Mouse (Mus musculus) heart, embryonic 11.5 days (tissue): ENCODE measurements at regions not wholly inside any gene's neighbourhood (a gene's known extent, or its start where the extent isn't known, plus 50 kb on each side); places are given as distances from the start of the nearest gene placed in this dataset.

ENCODE experiments used
- ATAC-seq: fragments of 200-750 bp; cut with Nextera tagmentation; replicated peaks from 2 replicates; pipeline ENCODE4 v1.8.0; 2017; ENCODE audit warnings: moderate library complexity; ENCODE audit not compliant: insufficient number of reproducible peaks, low FRiP score, low TSS enrichment
- H3K27ac ChIP-seq: fragments of 300-500 bp; sonication (generic); 2 replicates; pipeline ENCODE4 v1.5.1; 2014; ENCODE audit warnings: mild to moderate bottlenecking, low read depth, low read length
- H3K27me3 ChIP-seq: fragments of 300-500 bp; sonication (generic); 2 replicates; pipeline ENCODE4 v1.6.1; 2014; ENCODE audit warnings: mild to moderate bottlenecking, low read length, mixed read lengths; ENCODE audit not compliant: control insufficient read depth, insufficient read depth
- H3K36me3 ChIP-seq: fragments of 300-500 bp; sonication (generic); 2 replicates; pipeline ENCODE4 v1.6.1; 2014; ENCODE audit warnings: mild to moderate bottlenecking, low read length, moderate library complexity, mixed read lengths; ENCODE audit not compliant: control insufficient read depth, insufficient read depth
- H3K4me1 ChIP-seq: fragments of 300-500 bp; sonication (generic); 2 replicates; pipeline ENCODE4 v1.6.1; 2014; ENCODE audit warnings: low read length; ENCODE audit not compliant: control insufficient read depth, insufficient read depth
- H3K4me2 ChIP-seq: fragments of 300-500 bp; sonication (generic); 2 replicates; pipeline ENCODE4 v1.6.1; 2014; ENCODE audit warnings: mild to moderate bottlenecking, moderate library complexity
- H3K4me3 ChIP-seq: fragments of 300-500 bp; sonication (generic); 2 replicates; pipeline ENCODE4 v1.5.1; 2014; ENCODE audit warnings: low read depth, low read length
- H3K9ac ChIP-seq: fragments of 300-500 bp; sonication (generic); 2 replicates; pipeline ENCODE4 v1.6.1; 2014; ENCODE audit warnings: mild to moderate bottlenecking, low read depth, low read length, moderate library complexity
- H3K9me3 ChIP-seq: fragments of 300-500 bp; sonication (generic); replicated peaks from 2 replicates; pipeline ENCODE4 v1.6.1; 2016; ENCODE audit warnings: low read length; ENCODE audit not compliant: control insufficient read depth
- WGBS: fragments of 180-500 bp; shearing (Covaris S2); extraction: QIAGEN DNeasy Blood & Tissue Kit; methylation state at CpG from one replicate; pipeline ENCODE4 v1.1.7; 2014; ENCODE audit not compliant: insufficient replicate concordance; 5-methylcytosine and 5-hydroxymethylcytosine counted together

DNA sequence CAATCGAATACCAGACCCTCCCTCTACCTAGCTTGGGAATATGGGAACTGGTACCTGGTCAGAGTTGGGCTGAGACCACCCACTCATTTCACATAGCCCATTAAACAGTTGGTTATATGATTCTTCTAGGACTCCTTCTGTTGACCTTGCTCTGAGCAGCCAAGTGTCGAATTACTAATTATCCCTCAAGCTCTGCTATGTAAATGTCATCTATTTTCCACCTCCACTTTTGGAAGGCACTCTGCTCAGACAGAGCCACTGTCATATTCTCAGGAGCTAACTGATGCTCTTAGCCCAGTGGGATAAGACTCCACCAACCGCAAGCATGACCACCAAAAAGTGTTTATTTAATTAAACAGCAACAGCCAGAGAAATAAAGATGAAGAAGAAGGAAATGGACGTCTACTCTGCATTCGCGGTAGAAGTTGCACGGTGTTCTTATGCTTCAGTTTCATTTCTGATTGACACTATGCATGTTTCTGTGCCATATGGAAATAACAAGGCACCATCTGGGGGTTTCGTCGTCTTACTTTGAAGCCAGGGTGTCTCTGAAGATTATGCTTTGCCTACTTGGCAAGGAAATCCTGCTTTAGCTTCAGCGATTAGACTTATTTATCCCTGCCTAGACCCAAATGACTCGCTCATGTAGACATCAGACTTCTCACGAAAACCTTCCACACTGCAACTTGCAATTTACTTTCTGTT is 206.5 kb downstream of the Csl start:
- Histone ChIP-seq H3K4me2 (no peak overlapping the region), H3K9me3 (no peaks in the 10 kb centered on the region), H3K27ac (no peak overlapping the region), H3K4me1 (no peaks in the 10 kb centered on the region), H3K4me3 (no peak overlapping the region), H3K27me3 (no peaks in the 10 kb centered on the region), H3K9ac (no peak overlapping the region), H3K36me3 (no peaks in the 10 kb centered on the region)
- 76% methylated on average over 12 of the region's 12 CpGs for WGBS
- no peak for ATAC-seq

DNA sequence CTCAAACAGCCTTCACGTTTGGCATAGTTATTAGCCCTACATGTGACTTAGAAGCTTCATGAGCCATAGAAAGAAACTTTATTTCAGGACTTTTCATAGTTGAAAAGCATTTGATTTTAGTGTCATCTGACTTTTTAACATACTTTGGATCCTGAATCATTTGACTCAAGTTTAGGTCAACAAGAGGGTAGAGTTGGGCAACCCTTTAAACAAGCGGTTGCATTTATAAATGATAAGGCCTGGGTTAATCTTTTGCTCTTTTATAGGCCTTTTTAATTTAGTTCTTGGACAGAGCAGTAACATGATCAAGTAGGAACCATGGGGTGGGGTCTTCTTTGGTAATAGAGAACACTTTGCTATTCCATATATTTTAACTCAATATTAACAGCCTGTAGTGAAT is 204.4 kb downstream of the Csl start:
- no peak overlapping the region for H3K4me2 ChIP-seq
- H3K4me3 ChIP-seq, result no peak overlapping the region
- H3K9me3 ChIP-seq, result no peaks in the 10 kb centered on the region
- WGBS, result 84% methylated on average over 2 of the region's 2 CpGs
- no peaks in the 10 kb centered on the region for H3K27me3 ChIP-seq
- no peak overlapping the region for H3K27ac ChIP-seq
- ATAC-seq, result no peak
- H3K36me3 ChIP-seq, result no peaks in the 10 kb centered on the region
- no peak overlapping the region for H3K9ac ChIP-seq
- no peaks in the 10 kb centered on the region for H3K4me1 ChIP-seq

GRCm38 (mm10) chr10:99555658-99556352 is 203.7 kb downstream of the Csl start:
- no peaks in the 10 kb centered on the region for H3K27me3 ChIP-seq
- H3K9ac ChIP-seq, result no peak overlapping the region
- peaks cover 3% of the 10 kb centered on the region for H3K4me1 ChIP-seq
- 0 out of 2 replicates have a peak overlapping the region, but pooled peaks have one; percentile 7 for H3K4me2 ChIP-seq
- no peak overlapping the region for H3K4me3 ChIP-seq
- no peak overlapping the region for H3K27ac ChIP-seq
- no peaks in the 10 kb centered on the region for H3K9me3 ChIP-seq
- ATAC-seq, result no peak
- no peaks in the 10 kb centered on the region for H3K36me3 ChIP-seq
- WGBS, result 59% methylated on average over 12 of the region's 12 CpGs

DNA sequence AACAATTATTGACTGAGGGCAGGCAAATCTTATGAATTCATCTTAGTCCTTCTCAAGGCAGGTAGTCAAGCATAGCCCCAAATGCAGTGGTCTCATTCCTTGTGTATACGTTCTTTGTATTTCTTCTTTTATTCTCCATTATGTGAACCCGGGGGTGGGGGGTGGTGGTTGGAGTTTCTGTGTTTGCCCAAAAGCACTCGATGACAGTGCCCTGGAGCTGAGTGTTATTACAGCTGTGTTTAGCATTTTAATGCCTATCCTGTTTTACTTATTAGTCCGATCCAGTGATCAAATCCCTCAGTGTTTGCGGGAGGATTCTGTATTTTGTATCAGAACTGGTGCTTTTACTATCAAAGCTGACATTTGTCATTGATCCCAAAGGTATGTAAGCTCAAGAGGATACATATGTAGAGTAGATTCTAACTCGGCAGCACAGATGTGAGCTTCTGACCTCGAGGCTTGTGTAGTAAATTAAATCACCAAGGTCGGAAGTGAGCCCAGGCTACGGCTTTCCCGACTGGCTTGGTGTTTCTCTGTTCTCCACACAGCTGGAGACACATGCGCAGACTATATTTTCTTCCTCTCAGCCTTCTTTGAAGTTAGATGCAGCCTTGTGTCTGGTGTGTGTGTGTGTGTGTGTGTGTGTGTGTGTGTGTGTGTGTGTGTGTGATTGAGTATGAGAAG is 203.0 kb downstream of the Csl start:
- WGBS, result 68% methylated on average over 11 of the region's 11 CpGs
- no peak for ATAC-seq
- H3K4me3 ChIP-seq, result no peak overlapping the region
- H3K9ac ChIP-seq, result no peak overlapping the region
- no peaks in the 10 kb centered on the region for H3K36me3 ChIP-seq
- H3K4me2 ChIP-seq, result no peak overlapping the region
- no peak overlapping the region for H3K27ac ChIP-seq
- H3K27me3 ChIP-seq, result no peaks in the 10 kb centered on the region
- peaks cover 9% of the 10 kb centered on the region for H3K4me1 ChIP-seq
- no peaks in the 10 kb centered on the region for H3K9me3 ChIP-seq

- no peak overlapping the region for H3K4me2 ChIP-seq
- no peak for ATAC-seq
- WGBS, result 81% methylated on average over 5 of the region's 5 CpGs
- no peak overlapping the region for H3K27ac ChIP-seq
- H3K4me1 ChIP-seq, result peaks cover 10% of the 10 kb centered on the region
- H3K9me3 ChIP-seq, result no peaks in the 10 kb centered on the region
- no peaks in the 10 kb centered on the region for H3K27me3 ChIP-seq
- no peak overlapping the region for H3K4me3 ChIP-seq
- no peaks in the 10 kb centered on the region for H3K36me3 ChIP-seq
- H3K9ac ChIP-seq, result no peak overlapping the region
Measured at GRCm38 (mm10) chr10:99558656-99559055, 200.8 kb downstream of the Csl start.

DNA sequence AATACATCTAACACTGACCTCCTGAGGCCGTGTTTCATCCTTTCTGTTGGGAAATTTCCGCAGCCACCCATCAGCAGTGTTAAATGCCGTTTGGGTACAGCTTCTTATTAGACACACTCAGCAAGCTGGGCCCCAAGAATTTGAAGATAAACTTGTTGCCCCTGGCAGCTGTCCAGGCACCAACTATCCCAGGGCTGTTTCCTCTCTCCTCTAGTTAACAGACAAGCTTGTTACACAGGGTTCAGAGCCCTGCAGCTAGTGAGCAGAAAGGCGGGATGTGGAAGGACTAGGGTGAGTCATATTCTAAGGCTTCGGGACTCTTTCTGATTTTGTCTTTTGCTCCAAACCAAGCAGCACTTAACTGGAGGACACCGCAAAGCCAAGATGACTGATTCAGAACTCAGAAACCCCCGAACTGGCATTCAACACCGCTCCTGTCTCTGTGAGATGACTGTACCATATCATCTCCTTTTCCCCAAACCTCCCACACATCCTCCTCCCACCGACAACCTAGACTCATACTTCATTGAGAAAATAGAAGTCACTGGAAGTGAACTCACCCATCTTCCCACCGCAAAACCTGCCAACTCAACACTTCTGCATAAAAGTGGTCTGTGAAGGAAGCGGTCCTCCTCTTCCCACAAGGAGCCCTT is 198.2 kb downstream of the Csl start:
- H3K27ac ChIP-seq, result peak overlapping the region; percentile 46; the same call in 1 of the 2 replicates
- WGBS, result 48% methylated on average over 11 of the region's 11 CpGs
- H3K4me3 ChIP-seq, result no peak overlapping the region
- H3K9ac ChIP-seq, result no peak overlapping the region
- no peak; the same call in 1 of the 2 replicates for ATAC-seq
- H3K9me3 ChIP-seq, result no peaks in the 10 kb centered on the region
- H3K27me3 ChIP-seq, result no peaks in the 10 kb centered on the region
- no peaks in the 10 kb centered on the region for H3K36me3 ChIP-seq
- H3K4me2 ChIP-seq, result peak overlapping the region; percentile 24
- H3K4me1 ChIP-seq, result peaks cover 10% of the 10 kb centered on the region

DNA sequence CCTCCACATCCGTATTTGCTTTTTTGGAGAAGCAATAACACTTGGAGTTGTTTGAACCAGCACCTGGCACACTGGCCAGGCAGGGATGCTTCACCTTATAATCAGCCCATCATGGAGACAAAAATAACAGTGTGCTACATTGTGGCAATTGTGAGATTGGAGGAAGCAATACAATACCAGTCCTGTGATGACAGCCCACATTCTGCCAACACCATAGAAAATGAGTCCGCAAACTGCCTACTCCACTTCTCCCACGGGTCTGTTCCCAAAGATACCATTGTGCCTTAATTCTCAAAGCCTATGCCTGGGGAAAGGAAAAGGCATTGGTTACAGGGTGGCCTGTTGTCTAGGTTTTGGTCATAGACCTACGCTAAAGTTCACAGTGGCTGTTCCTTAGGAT is 194.9 kb downstream of the Csl start:
- Histone ChIP-seq H3K27me3 (no peaks in the 10 kb centered on the region), H3K4me2 (no peak overlapping the region), H3K9me3 (no peaks in the 10 kb centered on the region), H3K4me1 (peaks cover 10% of the 10 kb centered on the region), H3K4me3 (no peak overlapping the region), H3K36me3 (no peaks in the 10 kb centered on the region), H3K27ac (no peak overlapping the region), H3K9ac (no peak overlapping the region)
- ATAC-seq, result no peak
- 87% methylated on average over 4 of the region's 4 CpGs for WGBS

DNA sequence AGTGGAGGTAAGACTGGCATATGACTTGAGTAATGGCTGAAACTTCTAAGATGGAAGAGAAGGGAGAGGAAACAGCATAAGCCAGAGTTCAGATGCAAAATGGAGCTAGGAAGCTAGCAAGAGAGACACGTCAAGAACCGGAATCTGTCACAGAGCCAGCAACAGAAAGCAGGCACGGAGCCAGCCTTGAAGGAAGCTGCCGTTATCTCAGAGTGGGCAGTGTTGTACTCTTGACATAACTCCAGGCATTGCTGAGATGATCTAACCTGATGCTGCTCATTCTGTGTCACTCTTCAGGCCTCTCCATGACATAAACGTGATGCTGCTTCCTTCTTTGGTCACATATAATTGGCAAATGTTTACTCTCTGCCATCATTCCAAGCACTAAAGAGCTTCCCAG is 191.0 kb downstream of the Csl start:
- ATAC-seq, result no peak

More for the DNA sequence above, 191.0 kb downstream of the Csl start:
- Histone ChIP-seq H3K4me1 (peaks cover 4% of the 10 kb centered on the region; the same call in 1 of the 2 replicates), H3K4me3 (no peak overlapping the region), H3K27ac (no peak overlapping the region), H3K4me2 (no peak overlapping the region), H3K9ac (no peak overlapping the region), H3K9me3 (no peaks in the 10 kb centered on the region), H3K27me3 (no peaks in the 10 kb centered on the region), H3K36me3 (no peaks in the 10 kb centered on the region)
- 38% methylated on average over 5 of the region's 5 CpGs for WGBS
